Mouse (Mus musculus): ENCODE results near the gene Rab33b. TPM values are rescaled to one million over a fixed set of nuclear protein-coding genes. Genes with fewer than 3 reads are reported as not detected.

Gene Rab33b
- polyA plus RNA-seq, 1 experiment, result 5.1 TPM

Other genes with a start within 250 kb of the Rab33b start
- 19.9 and 27.6 TPM in 2 replicates for gene Elf2, start 143.3 kb upstream of the Rab33b start, polyA plus RNA-seq (2012; rRNA removed)
- gene Mgarp, start 87.2 kb upstream of the Rab33b start, polyA plus RNA-seq (2012; rRNA removed), result 0.69 and 0.72 TPM in 2 replicates
- gene Ndufc1, start 74.9 kb upstream of the Rab33b start, polyA plus RNA-seq (2012; rRNA removed), result 126 and 167 TPM in 2 replicates
- gene Naa15, start 68.8 kb upstream of the Rab33b start, polyA plus RNA-seq (2012; rRNA removed), result 3.4 and 3.9 TPM in 2 replicates
- 7.5 and 14.2 TPM in 2 replicates for gene Setd7, start 77.0 kb downstream of the Rab33b start, polyA plus RNA-seq (2012; rRNA removed)
- 35.7 and 47.6 TPM in 2 replicates for gene Mgst2, start 176.4 kb downstream of the Rab33b start, polyA plus RNA-seq (2012; rRNA removed)